Mouse (Mus musculus) cerebellum, postnatal 14 days (tissue): ENCODE results near the gene Hnrnpa3.
A peak's percentile ranks its signal among the peaks of the same experiment; 100 is the strongest.

Source experiments
- DNase-seq, 2 experiments: peaks; one replicate each; pipeline ENCODE4 v3.0.0; 2021; ENCODE audit warnings: mixed read lengths in 2 of 2

Hnrnpa3 gene

DNA sequence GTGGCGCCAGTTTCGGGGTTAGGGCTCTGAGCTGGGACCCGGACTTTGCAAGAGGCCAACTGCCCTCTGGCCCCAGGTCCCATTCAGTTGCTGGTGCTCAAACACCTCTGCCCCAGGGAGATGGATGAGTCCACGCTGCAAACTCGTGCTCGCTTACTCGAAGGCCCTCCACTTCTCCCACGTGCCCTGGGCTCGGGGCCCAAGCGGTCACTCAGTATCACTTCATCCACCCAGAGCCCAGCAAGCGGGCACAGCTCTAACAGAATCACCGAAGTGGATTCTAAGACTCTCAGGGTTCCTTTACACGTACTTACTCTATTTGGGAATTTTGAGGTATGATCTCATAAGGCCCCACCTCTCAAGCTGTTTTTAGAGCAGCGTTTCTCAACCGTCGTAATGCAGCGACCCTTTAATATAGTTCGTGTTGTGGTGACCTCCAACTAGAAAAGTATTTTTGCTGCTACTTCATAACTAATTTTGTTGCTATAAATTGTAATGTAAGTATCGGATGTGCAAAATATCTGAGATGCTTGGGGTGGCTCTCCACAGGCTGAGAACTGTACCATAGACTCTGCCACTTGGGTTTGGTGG lies 46.2 kb downstream of the Hnrnpa3 start:
- no peak for DNase-seq

DNA sequence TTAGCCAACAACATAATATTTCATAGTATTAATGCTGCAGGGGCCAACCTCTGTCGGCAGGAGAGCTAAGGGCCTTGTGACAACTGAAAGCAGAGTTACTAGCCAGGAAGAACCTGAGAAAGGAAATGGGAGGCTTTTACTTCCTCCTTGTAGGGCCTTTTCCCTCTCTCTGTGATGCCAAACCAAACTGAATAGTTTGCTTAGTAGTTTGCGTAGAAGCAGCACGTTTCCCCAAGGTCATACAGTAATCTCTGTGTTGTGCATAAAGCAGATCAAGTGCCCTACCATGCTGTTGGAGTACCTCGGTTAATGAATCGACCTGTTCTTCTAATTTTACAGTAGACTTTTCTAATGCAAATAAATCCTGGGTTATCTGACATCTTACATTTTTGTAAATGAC lies 47.4 kb downstream of the Hnrnpa3 start:
- DNase-seq: no peak

DNA sequence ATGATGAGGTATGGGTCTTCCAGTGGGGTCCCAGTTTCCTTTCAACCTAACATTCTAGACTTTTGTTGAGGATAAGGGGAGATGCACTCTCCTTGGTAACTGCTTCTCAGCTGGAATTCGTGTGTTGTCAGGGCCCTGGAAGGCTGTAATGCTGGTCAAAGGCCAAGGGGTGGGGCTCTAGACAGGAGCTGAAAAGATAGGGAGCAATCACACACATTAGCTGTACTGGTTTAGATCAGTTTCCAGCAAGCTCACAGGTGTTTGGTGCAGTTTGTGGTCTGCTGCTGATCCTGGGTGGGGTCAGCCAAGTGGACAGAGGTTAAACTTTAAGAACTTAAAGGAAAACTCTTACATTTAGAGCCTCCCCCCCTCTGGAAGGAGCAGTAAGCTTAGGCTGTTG lies 48.4 kb downstream of the Hnrnpa3 start:
- no peak for DNase-seq

DNA sequence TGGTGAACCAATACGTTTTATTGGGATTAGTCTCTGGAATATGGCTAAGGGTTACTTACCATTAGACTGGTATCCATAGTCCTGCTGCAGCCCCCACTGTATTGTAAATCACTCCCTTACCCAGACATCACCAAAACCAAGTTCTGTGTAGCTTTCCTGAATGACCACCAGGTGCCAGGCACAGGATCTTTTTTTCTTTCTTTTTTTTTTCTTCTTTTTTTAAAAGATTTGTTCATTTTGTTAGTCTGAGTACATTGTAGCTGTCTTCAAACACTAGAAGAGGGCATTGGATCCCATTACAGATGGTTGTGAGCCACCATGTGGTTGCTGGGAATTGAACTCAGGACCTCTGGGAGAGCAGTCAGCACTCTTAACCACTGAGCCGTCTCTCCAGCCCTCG lies 54.0 kb downstream of the Hnrnpa3 start:
- no peak for DNase-seq

DNA sequence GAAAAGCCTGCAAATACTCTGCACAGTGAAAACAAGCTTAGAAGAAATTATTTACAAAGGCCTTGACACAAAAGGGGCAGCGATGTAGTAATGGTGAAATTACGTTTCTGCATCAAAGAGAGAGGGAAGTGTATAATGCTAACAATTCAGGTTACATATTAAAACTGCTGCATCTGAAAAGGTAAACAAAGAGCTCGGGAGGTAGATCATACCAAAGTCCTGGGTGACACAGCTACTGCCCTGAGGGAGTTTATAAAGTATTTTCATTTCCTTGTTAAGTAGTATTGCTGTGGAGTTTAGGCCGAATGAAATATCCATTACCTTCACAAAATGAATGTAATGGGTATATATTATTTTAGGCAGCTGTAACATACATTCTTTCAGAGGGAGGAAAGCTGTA lies 55.7 kb downstream of the Hnrnpa3 start:
- no peak for DNase-seq

DNA sequence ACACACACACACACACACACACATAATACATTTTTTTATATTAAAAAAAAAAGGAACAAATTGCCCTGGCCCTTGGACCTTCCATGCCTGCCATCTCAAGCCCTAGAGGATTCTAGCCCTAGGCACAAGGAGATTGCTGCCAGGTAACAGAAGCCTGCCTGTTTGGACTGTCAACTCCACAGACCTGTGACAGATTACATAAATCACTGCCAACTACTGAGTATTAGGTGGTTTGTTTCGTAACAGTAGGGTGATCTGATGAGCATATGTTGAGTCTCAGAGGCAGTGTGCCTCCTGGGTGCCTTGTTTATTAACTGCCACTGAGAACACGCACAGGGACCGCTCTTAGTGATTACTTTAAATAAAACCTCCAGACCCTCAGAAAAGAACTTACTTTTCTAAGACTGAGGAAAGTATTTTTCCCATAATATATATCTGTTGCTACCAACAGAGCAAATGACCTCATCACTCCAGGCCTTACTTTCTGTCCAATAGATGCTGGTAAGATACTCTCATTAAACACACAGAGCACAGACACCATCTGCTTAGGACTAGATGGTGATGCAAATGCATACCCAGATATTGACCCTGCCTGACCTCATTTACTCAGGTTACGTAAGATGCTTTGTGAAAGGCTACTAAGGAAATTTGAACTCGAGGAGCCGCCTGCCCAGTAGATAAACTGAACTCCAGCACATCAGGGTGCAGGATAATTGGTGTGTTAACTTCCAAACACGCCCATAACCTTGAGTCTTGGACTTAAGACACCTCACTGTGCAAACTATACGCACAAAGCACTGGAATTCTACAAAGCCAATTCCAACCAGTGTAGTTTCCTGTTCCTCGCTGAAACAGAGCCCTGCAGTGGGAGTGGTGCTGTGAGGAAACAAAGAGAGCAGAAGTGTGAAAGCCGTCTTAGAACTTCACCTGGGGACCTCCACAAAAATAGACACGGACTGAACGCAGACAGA lies 57.3 kb downstream of the Hnrnpa3 start:
- peak; percentile 56 to 79 for DNase-seq
